Mouse (Mus musculus) limb, embryonic 12.5 days (tissue): Measurements from ENCODE around the gene Amz2. TPM values are rescaled to one million over a fixed set of nuclear protein-coding genes. Genes with fewer than 3 reads are reported as not detected.
A peak's percentile ranks its signal among the peaks of the same experiment; 100 is the strongest.

Source experiments
- ATAC-seq: fragments of 200-750 bp; cut with Nextera tagmentation; 2 replicates; pipeline ENCODE4 v1.8.0; 2017; ENCODE audit warnings: low read depth, moderate TSS enrichment; ENCODE audit not compliant: insufficient number of reproducible peaks, insufficient read depth, low FRiP score, low TSS enrichment
- H3K27ac ChIP-seq: fragments of 300-500 bp; sonication (generic); 2 replicates; pipeline ENCODE4 v1.5.1; 2016; ENCODE audit warnings: mild to moderate bottlenecking, moderate library complexity
- H3K27me3 ChIP-seq: fragments of 300-500 bp; sonication (generic); 2 replicates; pipeline ENCODE4 v1.6.1; 2016; ENCODE audit warnings: mild to moderate bottlenecking, moderate library complexity
- H3K36me3 ChIP-seq: fragments of 300-500 bp; sonication (generic); 2 replicates; pipeline ENCODE4 v1.6.1; 2016; ENCODE audit warnings: mild to moderate bottlenecking, moderate library complexity
- H3K4me1 ChIP-seq: fragments of 300-500 bp; sonication (generic); replicated peaks from 2 replicates; pipeline ENCODE4 v1.6.1; 2016
- H3K4me2 ChIP-seq: fragments of 300-500 bp; sonication (generic); 2 replicates; pipeline ENCODE4 v1.6.1; 2016; ENCODE audit warnings: mild to moderate bottlenecking, moderate library complexity
- H3K4me3 ChIP-seq: fragments of 300-500 bp; sonication (generic); replicated peaks from 2 replicates; pipeline ENCODE4 v1.5.1; 2016; ENCODE audit warnings: mild to moderate bottlenecking
- H3K9ac ChIP-seq: fragments of 300-500 bp; sonication (generic); replicated peaks from 2 replicates; pipeline ENCODE4 v1.6.1; 2016; ENCODE audit warnings: mild to moderate bottlenecking, moderate library complexity
- H3K9me3 ChIP-seq: fragments of 300-500 bp; sonication (generic); 2 replicates; pipeline ENCODE4 v1.6.1; 2016; ENCODE audit warnings: mild to moderate bottlenecking, moderate library complexity
- WGBS: fragments of 180-500 bp; shearing (Covaris S2); methylation state at CpG from one replicate; pipeline ENCODE4 v1.1.7; 2016; 5-methylcytosine and 5-hydroxymethylcytosine counted together
- polyA plus RNA-seq: library from polyadenylated mRNA; unstranded; fragments of >200 nt; fragmentation: Nextera tagmentation; extraction: Ambion mirVana; gene quantifications from 2 replicates; pipeline ENCODE4 v1.2.1, GENCODE M21; 2016

Amz2 gene
- polyA plus RNA-seq, 1 experiment from 2014 or later: 46.8 TPM

DNA sequence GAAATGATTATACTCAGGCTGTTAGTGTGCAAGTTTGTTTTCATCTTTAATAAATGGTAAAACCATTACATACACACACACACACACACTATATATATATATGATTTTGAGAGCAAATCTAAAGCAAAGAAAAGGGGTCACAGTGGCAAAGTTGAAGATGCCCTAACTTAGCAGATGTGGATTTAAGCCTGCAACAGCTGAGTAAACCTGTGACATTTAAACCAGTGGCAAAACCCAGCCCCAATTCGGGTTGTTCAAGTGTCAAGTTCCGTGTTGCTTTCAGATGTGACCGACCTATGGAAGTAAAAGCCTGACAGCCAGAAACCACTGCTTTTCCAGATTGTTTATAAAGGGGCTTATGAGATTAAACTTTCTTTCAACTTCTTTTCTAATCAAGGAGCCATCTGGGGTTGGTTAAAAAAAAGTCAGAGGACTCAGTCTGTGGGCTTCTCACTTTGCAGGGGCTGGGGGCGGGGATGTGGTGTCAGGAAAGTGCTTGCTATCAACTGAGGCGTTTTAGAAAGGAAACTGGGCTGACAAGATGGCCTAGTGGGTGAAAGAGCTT, 16.5 kb downstream of the Amz2 start:
- ATAC-seq: no peak
- WGBS: 25% methylated on average over 5 of the region's 5 CpGs
- no peak overlapping the region for H3K9ac ChIP-seq
- H3K4me3 ChIP-seq: no peak overlapping the region
- H3K4me2 ChIP-seq: no peak overlapping the region
- 0 out of 2 replicates have a peak, but pooled peaks cover 3% of the 10 kb centered on the region for H3K27me3 ChIP-seq
- H3K36me3 ChIP-seq: peaks cover 12% of the 10 kb centered on the region
- peaks cover 9% of the 10 kb centered on the region for H3K4me1 ChIP-seq
- H3K27ac ChIP-seq: no peak overlapping the region
- H3K9me3 ChIP-seq: no peaks in the 10 kb centered on the region

DNA sequence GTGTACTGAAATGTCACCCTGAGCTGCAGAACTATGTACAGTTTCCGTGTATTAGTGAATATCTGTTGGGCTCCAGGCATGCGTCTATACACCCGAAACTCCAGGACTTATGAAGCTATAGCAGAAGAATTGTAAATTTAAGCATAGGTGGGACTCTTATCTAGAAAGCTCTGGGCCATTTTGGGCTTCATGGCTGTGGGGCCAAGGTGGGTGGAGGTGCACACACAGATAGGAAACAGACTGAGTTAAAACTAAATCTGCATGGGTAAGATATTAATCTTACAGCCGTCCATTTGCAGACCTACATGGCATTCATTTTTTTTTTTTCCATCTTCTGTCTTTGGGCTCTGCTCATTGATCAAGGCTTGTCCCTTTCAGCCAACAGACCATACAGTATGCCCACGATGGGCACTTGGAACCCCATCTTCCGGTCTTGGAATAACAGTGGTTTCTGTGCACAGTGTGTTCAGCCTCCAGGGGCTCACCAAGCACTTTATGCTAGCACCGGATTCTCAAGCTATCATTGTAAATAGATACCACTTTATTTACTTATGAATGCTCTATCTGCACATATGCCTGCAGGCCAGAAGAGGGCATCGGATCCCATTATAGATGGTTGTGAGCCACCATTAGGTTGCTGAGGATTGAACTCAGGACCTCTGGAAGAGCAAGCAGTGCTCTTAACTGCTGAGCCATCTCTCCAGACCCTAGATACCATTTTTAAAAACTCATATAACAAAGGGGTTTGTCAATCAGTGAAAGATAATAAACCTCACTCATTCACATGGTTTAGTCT, 17.9 kb downstream of the Amz2 start:
- ATAC-seq: no peak
- peaks cover 9% of the 10 kb centered on the region for H3K4me1 ChIP-seq
- no peak overlapping the region for H3K4me3 ChIP-seq
- 0 out of 2 replicates have a peak, but pooled peaks cover 3% of the 10 kb centered on the region for H3K27me3 ChIP-seq
- no peaks in the 10 kb centered on the region for H3K36me3 ChIP-seq
- no peaks in the 10 kb centered on the region for H3K9me3 ChIP-seq
- no peak overlapping the region for H3K4me2 ChIP-seq
- 91% methylated on average over 8 of the region's 8 CpGs for WGBS
- no peak overlapping the region for H3K9ac ChIP-seq
- H3K27ac ChIP-seq: no peak overlapping the region

GRCm38 (mm10) chr11:109444600-109444999, 18.9 kb downstream of the Amz2 start:
- WGBS: 57% methylated on average over 7 of the region's 7 CpGs
- Histone ChIP-seq H3K4me2 (no peak overlapping the region), H3K36me3 (no peaks in the 10 kb centered on the region), H3K9me3 (no peaks in the 10 kb centered on the region), H3K4me3 (no peak overlapping the region), H3K27me3 (0 out of 2 replicates have a peak, but pooled peaks cover 3% of the 10 kb centered on the region), H3K27ac (no peak overlapping the region), H3K9ac (no peak overlapping the region), H3K4me1 (peaks cover 6% of the 10 kb centered on the region)
- no peak for ATAC-seq

GRCm38 (mm10) chr11:109445438-109446035, 19.8 kb downstream of the Amz2 start:
- H3K36me3 ChIP-seq: no peaks in the 10 kb centered on the region
- 49% methylated on average over 13 of the region's 13 CpGs for WGBS
- H3K4me1 ChIP-seq: peaks cover under 1% of the 10 kb centered on the region; the same call in 1 of the 2 replicates
- no peak overlapping the region for H3K9ac ChIP-seq
- H3K4me3 ChIP-seq: no peak overlapping the region
- no peak overlapping the region for H3K27ac ChIP-seq
- H3K27me3 ChIP-seq: 0 out of 2 replicates have a peak, but pooled peaks cover 3% of the 10 kb centered on the region
- no peak overlapping the region for H3K4me2 ChIP-seq
- 0 out of 2 replicates have a peak, but pooled peaks have one; percentile 50 for ATAC-seq
- H3K9me3 ChIP-seq: no peaks in the 10 kb centered on the region

- Histone ChIP-seq H3K27ac (no peak overlapping the region), H3K4me2 (no peak overlapping the region), H3K4me3 (no peak overlapping the region), H3K4me1 (no peaks in the 10 kb centered on the region), H3K9me3 (no peaks in the 10 kb centered on the region), H3K9ac (no peak overlapping the region), H3K27me3 (no peaks in the 10 kb centered on the region), H3K36me3 (no peaks in the 10 kb centered on the region)
- 87% methylated on average over 11 of the region's 11 CpGs for WGBS
- no peak for ATAC-seq
These were observed 25.4 kb downstream of the Amz2 start for GRCm38 (mm10) chr11:109451169-109451568.

GRCm38 (mm10) chr11:109456261-109456660, 30.5 kb downstream of the Amz2 start:
- no peak for ATAC-seq
- H3K4me3 ChIP-seq: no peak overlapping the region
- WGBS: 89% methylated on average over 5 of the region's 5 CpGs
- H3K4me2 ChIP-seq: no peak overlapping the region
- H3K9ac ChIP-seq: no peak overlapping the region
- H3K4me1 ChIP-seq: no peaks in the 10 kb centered on the region
- H3K9me3 ChIP-seq: no peaks in the 10 kb centered on the region
- H3K36me3 ChIP-seq: no peaks in the 10 kb centered on the region
- H3K27me3 ChIP-seq: no peaks in the 10 kb centered on the region
- H3K27ac ChIP-seq: no peak overlapping the region

DNA sequence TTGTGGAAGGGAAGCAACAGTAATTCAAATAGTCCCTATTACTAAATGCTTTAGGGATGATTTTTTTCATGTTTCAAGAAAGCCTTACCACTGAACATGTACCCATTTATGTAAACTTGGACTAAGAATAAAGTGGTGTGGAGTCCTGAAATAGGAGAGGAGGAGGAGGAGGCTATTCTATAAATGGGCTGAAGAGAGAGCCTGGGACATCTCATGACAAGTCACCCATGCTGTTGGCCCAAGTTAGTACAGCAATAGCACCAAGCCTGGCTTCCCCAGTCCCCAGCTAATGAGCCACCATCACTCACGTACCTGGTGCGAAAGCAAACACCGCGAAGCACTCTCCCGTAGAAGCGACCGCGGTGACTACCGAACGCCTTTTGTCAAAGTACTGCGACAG, 32.4 kb downstream of the Amz2 start:
- Histone ChIP-seq H3K9ac (no peak overlapping the region), H3K27ac (no peak overlapping the region), H3K36me3 (no peaks in the 10 kb centered on the region; the same call in 1 of the 2 replicates), H3K4me2 (no peak overlapping the region), H3K4me1 (no peaks in the 10 kb centered on the region), H3K27me3 (no peaks in the 10 kb centered on the region), H3K9me3 (no peaks in the 10 kb centered on the region), H3K4me3 (no peak overlapping the region)
- no peak for ATAC-seq
- 96% methylated on average over 11 of the region's 11 CpGs for WGBS

DNA sequence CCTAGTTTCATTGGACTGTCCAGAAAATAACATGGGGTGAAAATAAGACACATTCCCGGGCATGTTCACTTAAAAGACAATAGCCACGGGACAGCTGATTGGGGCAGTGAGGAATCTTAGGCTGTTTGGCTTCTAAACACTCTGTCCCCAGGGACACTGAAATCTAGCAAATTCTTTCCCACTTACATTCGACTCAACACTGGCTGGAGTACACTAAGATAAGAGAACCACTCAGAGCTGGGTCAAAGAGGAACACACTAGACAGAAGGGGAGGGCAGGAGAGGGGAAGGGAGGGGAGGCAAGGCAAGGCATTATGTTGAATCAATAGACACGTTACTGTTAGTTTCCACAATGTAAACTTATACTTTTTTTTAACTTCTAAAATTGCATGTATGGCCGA, 34.8 kb downstream of the Amz2 start:
- Histone ChIP-seq H3K4me3 (no peak overlapping the region), H3K4me2 (no peak overlapping the region), H3K4me1 (no peaks in the 10 kb centered on the region), H3K27ac (no peak overlapping the region), H3K27me3 (no peaks in the 10 kb centered on the region), H3K9ac (no peak overlapping the region), H3K9me3 (no peaks in the 10 kb centered on the region), H3K36me3 (no peaks in the 10 kb centered on the region; the same call in 1 of the 2 replicates)
- WGBS: 86% methylated on average over 5 of the region's 5 CpGs
- no peak for ATAC-seq

GRCm38 (mm10) chr11:109465068-109465467, 39.3 kb downstream of the Amz2 start:
- Histone ChIP-seq H3K9ac (no peak overlapping the region), H3K27me3 (0 out of 2 replicates have a peak, but pooled peaks cover under 1% of the 10 kb centered on the region), H3K36me3 (no peaks in the 10 kb centered on the region; the same call in 1 of the 2 replicates), H3K4me2 (no peak overlapping the region), H3K4me1 (no peaks in the 10 kb centered on the region), H3K4me3 (no peak overlapping the region), H3K9me3 (no peaks in the 10 kb centered on the region), H3K27ac (no peak overlapping the region)
- ATAC-seq: no peak
- WGBS: 89% methylated on average over 4 of the region's 4 CpGs

DNA sequence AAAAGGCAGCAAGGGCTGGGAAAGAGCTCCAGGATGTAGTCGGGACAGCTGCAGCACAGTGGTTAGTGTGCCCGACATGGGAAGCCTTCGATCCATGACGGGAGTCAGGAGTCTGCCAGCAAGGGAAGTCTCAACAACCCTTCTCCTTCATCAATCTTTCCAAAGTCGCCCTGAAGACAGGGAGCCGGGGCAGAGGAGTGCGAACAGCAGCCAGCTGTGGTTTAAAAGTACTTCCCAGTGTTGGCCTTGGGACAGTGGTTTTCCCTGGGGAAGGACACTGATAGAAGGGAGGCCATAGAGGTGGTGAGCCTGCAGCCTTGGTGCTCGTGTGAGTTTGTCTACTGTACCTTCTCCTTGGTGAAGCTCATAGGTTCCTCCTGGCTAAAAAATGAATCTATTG, 41.2 kb downstream of the Amz2 start:
- H3K36me3 ChIP-seq: no peaks in the 10 kb centered on the region; the same call in 1 of the 2 replicates
- no peak overlapping the region for H3K4me3 ChIP-seq
- WGBS: 69% methylated on average over 8 of the region's 8 CpGs
- ATAC-seq: no peak
- no peak overlapping the region for H3K27ac ChIP-seq
- no peak overlapping the region for H3K4me2 ChIP-seq
- no peak overlapping the region for H3K9ac ChIP-seq
- peaks cover 14% of the 10 kb centered on the region for H3K27me3 ChIP-seq
- H3K4me1 ChIP-seq: peaks cover 5% of the 10 kb centered on the region
- no peaks in the 10 kb centered on the region for H3K9me3 ChIP-seq

DNA sequence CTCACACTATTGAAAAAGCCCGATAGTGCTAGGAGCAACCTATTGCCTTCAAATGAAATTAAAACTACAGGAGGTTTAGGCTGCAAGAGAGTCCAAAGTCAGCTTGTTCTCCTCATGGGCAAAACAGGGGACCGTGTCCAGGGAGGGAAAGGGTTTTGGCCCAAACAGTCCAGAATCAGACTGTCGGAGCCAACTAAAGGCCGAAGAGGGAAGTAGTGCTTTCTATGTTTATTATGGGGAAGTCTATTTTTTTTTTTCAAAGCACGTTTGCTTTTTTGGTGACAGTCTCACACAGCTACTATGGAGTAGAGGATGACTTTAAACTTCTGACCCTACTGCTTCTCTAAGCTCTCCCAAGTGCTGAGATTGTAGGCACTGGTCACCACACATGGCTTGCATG, 42.4 kb downstream of the Amz2 start:
- no peaks in the 10 kb centered on the region for H3K36me3 ChIP-seq
- H3K4me2 ChIP-seq: no peak overlapping the region
- H3K27me3 ChIP-seq: peaks cover 19% of the 10 kb centered on the region
- ATAC-seq: no peak
- WGBS: 90% methylated on average over 5 of the region's 5 CpGs
- no peaks in the 10 kb centered on the region for H3K9me3 ChIP-seq
- H3K9ac ChIP-seq: no peak overlapping the region
- H3K4me3 ChIP-seq: no peak overlapping the region
- H3K4me1 ChIP-seq: peaks cover 9% of the 10 kb centered on the region
- H3K27ac ChIP-seq: no peak overlapping the region
